Mouse (Mus musculus): ENCODE measurements around the gene Gm21488. TPM values are rescaled to one million over a fixed set of nuclear protein-coding genes. Genes with fewer than 3 reads are reported as not detected.
"Not testable (repeated sequence)": the region's sequence is repeated elsewhere in the genome, so short reads cannot be mapped to it uniquely, and the experiment has no call there.

Gm21488 gene
- total RNA-seq (2021) = not detected
- long read RNA-seq = 0 reads

DNA sequence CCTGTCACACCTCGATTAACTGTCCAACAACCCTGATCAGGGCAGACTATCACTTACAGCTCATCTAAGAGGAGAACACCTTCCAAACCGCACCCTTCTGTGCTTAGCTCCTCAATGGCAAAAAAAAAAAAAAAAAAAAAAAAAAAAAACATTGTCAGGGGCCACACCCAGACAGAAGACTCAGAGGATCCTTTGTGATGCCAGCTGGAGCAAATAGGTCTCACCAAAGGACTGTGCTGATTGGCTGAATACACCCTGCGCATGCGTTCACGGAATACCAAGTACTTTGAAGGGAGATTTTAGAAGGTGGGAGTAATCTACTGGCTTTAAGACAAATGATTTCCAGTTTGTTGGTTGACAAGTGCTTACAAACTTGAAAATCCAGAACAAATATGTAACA, at the start of gene Gm21488:
Gene Gm21488, minus strand, starts transcription at position 101 of the 400 bp plus-strand sequence.
- DNase-seq (ENCODE audit: low spot score in 2 of 2) = not testable (repeated sequence)

Data from layer of hippocampus, adult 18-20 months (tissue).